Mouse (Mus musculus) liver, postnatal 0 days (tissue): ENCODE data around the gene Tulp3.

Experiments
- CTCF ChIP-seq: sonication (generic); IDR thresholded peaks from 2 replicates; pipeline ENCODE4 v1.5.1; 2016; ENCODE audit warnings: antibody characterized with exemption, low read depth
- EP300 ChIP-seq: IDR thresholded peaks from 2 replicates; pipeline ENCODE4 v1.6.1; 2016; ENCODE audit warnings: antibody characterized with exemption, low read depth, mild to moderate bottlenecking

- TF ChIP-seq CTCF (no peak), EP300 (no peak)
Measured at GRCm38 (mm10) chr6:128385026-128385425, 29.4 kb upstream of the Tulp3 start.
